Mouse (Mus musculus) neural tube, embryonic 14.5 days (tissue): Measurements from ENCODE around the gene Vmn1r219. TPM values are rescaled to one million over a fixed set of nuclear protein-coding genes. Genes with fewer than 3 reads are reported as not detected.
"Not testable (repeated sequence)": the region's sequence is repeated elsewhere in the genome, so short reads cannot be mapped to it uniquely, and the experiment has no call there.

Experiments used
- ATAC-seq: fragments of 200-750 bp; cut with Nextera tagmentation; 2 replicates; pipeline ENCODE4 v1.8.0; 2017; ENCODE audit warnings: low read depth, mild to moderate bottlenecking, moderate TSS enrichment, moderate library complexity
- H3K27ac ChIP-seq: fragments of 300-500 bp; sonication (generic); 2 replicates; pipeline ENCODE4 v1.5.1; 2014; ENCODE audit warnings: low read depth, mild to moderate bottlenecking, control low read depth, low read length, moderate library complexity, mixed read lengths
- H3K27me3 ChIP-seq: fragments of 300-500 bp; sonication (generic); 2 replicates; pipeline ENCODE4 v1.6.1; 2014; ENCODE audit warnings: low read length; ENCODE audit not compliant: control insufficient read depth, insufficient read depth
- H3K36me3 ChIP-seq: fragments of 300-500 bp; sonication (generic); 2 replicates; pipeline ENCODE4 v1.6.1; 2014; ENCODE audit warnings: low read length, mixed read lengths; ENCODE audit not compliant: control insufficient read depth, insufficient read depth
- H3K4me1 ChIP-seq: fragments of 300-500 bp; sonication (generic); 2 replicates; pipeline ENCODE4 v1.6.1; 2014; ENCODE audit warnings: low read length; ENCODE audit not compliant: control insufficient read depth, insufficient read depth
- H3K4me2 ChIP-seq: fragments of 300-500 bp; sonication (generic); 2 replicates; pipeline ENCODE4 v1.6.1; 2014; ENCODE audit warnings: mild to moderate bottlenecking, low read depth, low read length, control low read depth
- H3K4me3 ChIP-seq: fragments of 300-500 bp; sonication (generic); 2 replicates; pipeline ENCODE4 v1.5.1; 2014; ENCODE audit warnings: low read depth, low read length, control low read depth, mixed read lengths
- H3K9ac ChIP-seq: fragments of 300-500 bp; sonication (generic); replicated peaks from 2 replicates; pipeline ENCODE4 v1.6.1; 2014; ENCODE audit warnings: low read depth, mild to moderate bottlenecking, control low read depth, low read length, mixed read lengths
- H3K9me3 ChIP-seq: fragments of 300-500 bp; sonication (generic); 2 replicates; pipeline ENCODE4 v1.6.1; 2016; ENCODE audit warnings: low read length; ENCODE audit not compliant: control insufficient read depth
- WGBS: fragments of 180-500 bp; shearing (Covaris S2); extraction: QIAGEN DNeasy Blood & Tissue Kit; methylation state at CpG from one replicate; pipeline ENCODE4 v1.1.7; 2014; 5-methylcytosine and 5-hydroxymethylcytosine counted together
- polyA plus RNA-seq: library from polyadenylated mRNA; unstranded; fragments of >200 nt; fragmentation: Nextera tagmentation; extraction: Ambion mirVana; gene quantifications from 2 replicates; pipeline ENCODE4 v1.2.1, GENCODE M21; 2014

The Vmn1r219 gene
- not detected in 2 replicates for polyA plus RNA-seq

DNA sequence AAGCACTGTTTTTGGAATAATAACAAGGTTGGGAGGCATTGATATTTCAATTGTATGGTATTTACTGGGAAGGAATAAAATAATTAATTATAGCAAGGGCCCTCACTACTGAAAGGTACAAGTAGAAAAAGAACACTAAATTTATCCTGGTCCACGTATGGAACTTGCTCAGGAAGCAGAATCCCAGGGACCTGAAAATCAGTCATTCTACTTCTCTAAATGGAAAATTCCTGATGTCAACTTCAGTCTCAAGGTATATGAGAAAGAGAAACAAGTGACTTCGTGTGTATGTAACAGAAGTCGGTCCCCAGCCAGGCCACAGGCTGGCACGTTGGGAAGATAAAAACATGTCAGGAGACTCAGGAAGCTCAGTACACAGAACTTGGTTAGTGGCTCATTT, at the start of gene Vmn1r219:
Gene Vmn1r219, plus strand, starts transcription at position 301 of the 400 bp plus-strand sequence.
- 89% methylated on average over 4 of the region's 4 CpGs for WGBS
- no peaks in the 10 kb centered on the region for H3K27me3 ChIP-seq
- no peak for ATAC-seq

DNA sequence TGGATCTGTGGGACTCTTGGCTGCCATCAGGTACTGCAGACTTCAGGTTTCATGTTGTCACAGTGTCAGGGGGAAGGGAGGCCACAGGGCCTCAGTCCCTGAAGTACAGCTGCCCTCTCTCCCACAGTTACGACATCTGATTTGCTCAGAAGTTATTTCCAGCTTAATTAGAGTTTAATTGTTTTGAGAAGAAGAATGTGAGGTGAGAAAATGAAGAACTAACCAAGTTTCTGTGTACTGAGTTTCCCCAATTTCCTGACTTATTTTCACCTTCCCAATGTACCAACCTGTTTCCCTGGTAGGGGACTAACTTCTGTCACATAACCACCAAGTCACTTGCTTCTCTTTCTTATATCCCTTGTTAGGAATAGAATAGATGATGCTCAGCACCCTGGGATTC, 41.0 kb upstream of the Vmn1r219 start, which contains the start of gene Vmn1r217:
Gene Vmn1r217, minus strand, starts transcription at position 101 of the 400 bp plus-strand sequence.
- H3K27me3 ChIP-seq, H3K9me3 ChIP-seq, H3K4me2 ChIP-seq, H3K27ac ChIP-seq, H3K36me3 ChIP-seq, H3K9ac ChIP-seq, H3K4me3 ChIP-seq, ATAC-seq, H3K4me1 ChIP-seq: not testable (repeated sequence)
- 83% methylated on average over 1 of the region's 1 CpGs for WGBS

More for the DNA sequence above, at the start of gene Vmn1r219:
- H3K36me3 ChIP-seq, result no peaks in the 10 kb centered on the region
- no peaks in the 10 kb centered on the region for H3K4me1 ChIP-seq
- no peak within 1 kb of the TSS for H3K27ac ChIP-seq
- no peak within 1 kb of the TSS for H3K4me3 ChIP-seq
- H3K9ac ChIP-seq, result no peak within 1 kb of the TSS
- no peak within 1 kb of the TSS for H3K4me2 ChIP-seq
- no peaks in the 10 kb centered on the region for H3K9me3 ChIP-seq

DNA sequence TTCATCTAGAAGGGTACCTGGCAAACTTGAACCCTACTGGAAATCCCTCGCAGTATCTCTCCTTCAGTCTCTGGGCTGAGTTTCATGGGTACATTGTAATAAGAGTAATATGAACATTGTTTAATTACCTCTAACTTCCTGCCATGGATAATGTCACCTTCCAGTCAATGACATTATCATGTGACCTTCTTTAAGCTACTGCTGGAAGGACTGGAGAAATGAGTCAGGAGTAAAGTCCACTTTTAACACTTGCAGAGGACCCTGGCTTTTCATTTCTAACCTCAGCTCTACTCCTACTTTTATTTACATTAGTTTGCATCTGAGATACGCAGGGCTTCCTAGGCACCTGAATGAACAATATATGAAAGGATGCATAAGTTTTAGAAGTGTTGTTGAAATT, 38.5 kb upstream of the Vmn1r219 start:
- no peaks in the 10 kb centered on the region for H3K4me1 ChIP-seq
- no peak overlapping the region for H3K4me3 ChIP-seq
- 91% methylated on average over 2 of the region's 2 CpGs for WGBS
- H3K9me3 ChIP-seq, result no peaks in the 10 kb centered on the region
- no peak overlapping the region for H3K27ac ChIP-seq
- no peaks in the 10 kb centered on the region for H3K27me3 ChIP-seq
- no peak overlapping the region for H3K9ac ChIP-seq
- H3K4me2 ChIP-seq, result no peak overlapping the region
- no peaks in the 10 kb centered on the region for H3K36me3 ChIP-seq
- no peak for ATAC-seq

DNA sequence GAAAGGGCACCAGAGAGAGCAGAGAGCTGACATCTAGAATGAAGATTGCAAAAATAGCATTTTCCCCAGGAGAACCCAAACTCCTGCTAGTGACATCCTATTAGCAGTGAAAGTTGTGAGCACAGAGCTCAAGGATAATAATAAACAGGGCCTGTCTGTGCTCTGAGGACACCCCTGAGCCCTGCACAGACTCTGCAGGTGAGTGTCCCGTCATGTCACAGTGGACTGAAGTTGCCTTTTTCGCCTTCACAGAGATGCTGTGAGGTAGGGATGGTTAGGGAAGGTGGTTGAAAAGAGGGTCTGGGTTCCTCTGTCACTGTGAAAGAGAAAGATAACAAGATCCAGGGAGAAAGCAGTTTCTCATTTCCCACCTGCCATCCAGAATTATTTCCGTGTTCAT, 26.0 kb upstream of the Vmn1r219 start, which contains the start of gene Vmn1r218:
Gene Vmn1r218, plus strand, starts transcription at position 57 of the 400 bp plus-strand sequence.
- no peak within 1 kb of the TSS for H3K4me3 ChIP-seq
- no peaks in the 10 kb centered on the region for H3K4me1 ChIP-seq
- H3K27ac ChIP-seq, result no peak within 1 kb of the TSS
- no peak within 1 kb of the TSS for H3K9ac ChIP-seq
- H3K9me3 ChIP-seq, result no peaks in the 10 kb centered on the region
- 77% methylated on average over 3 of the region's 3 CpGs for WGBS
- H3K4me2 ChIP-seq, result no peak within 1 kb of the TSS
- no peak for ATAC-seq
- H3K36me3 ChIP-seq, result no peaks in the 10 kb centered on the region
- no peaks in the 10 kb centered on the region for H3K27me3 ChIP-seq

DNA sequence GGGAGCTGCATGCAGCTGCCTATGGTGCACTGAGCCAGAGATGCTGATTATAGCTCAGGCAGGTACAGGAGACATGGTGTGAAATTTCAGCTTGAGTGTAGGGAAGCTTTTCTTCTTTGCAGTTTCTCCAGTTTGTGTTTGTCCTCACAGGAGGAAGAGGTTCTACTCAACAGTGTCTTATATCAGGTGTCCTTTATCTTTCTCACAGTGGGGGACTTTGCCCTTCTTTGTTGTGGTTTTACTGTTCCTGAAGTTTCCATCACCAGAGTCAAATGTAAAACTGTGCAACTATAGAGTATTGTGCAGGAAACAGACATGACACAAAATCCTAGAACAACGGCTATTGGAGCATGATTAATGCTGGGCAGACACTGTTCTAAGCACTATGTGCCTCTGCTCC, 25.6 kb upstream of the Vmn1r219 start:
- no peak overlapping the region for H3K4me2 ChIP-seq
- no peaks in the 10 kb centered on the region for H3K4me1 ChIP-seq
- no peak overlapping the region for H3K27ac ChIP-seq
- ATAC-seq, result no peak
- no peaks in the 10 kb centered on the region for H3K27me3 ChIP-seq
- no peaks in the 10 kb centered on the region for H3K9me3 ChIP-seq
- no peaks in the 10 kb centered on the region for H3K36me3 ChIP-seq
- H3K9ac ChIP-seq, result no peak overlapping the region
- H3K4me3 ChIP-seq, result no peak overlapping the region
- 66% methylated on average over 1 of the region's 1 CpGs for WGBS

DNA sequence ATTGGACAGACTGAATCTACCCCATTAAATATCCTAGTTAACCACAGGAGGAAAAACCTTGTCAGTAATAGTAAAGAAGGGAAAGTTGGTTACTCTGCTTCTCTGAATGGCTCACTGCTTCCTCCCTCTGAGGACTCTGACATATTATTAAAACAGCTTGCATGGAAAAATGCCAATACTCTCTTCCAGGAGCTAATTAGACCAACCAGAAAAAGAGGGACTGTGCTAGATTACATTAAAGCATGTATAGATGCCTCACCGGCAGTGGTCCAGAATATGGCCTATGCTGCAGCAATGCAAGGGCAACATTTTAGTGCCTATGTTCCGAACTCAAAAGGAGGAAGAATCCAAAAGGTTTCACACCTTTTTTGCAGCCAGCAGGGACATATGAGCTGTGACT, 20.2 kb upstream of the Vmn1r219 start:
- H3K4me3 ChIP-seq, result no peak overlapping the region
- ATAC-seq, result no peak
- 88% methylated on average over 2 of the region's 2 CpGs for WGBS
- no peaks in the 10 kb centered on the region for H3K4me1 ChIP-seq
- H3K9ac ChIP-seq, result no peak overlapping the region
- no peak overlapping the region for H3K27ac ChIP-seq
- no peak overlapping the region for H3K4me2 ChIP-seq
- H3K36me3 ChIP-seq, result no peaks in the 10 kb centered on the region
- H3K27me3 ChIP-seq, result no peaks in the 10 kb centered on the region
- H3K9me3 ChIP-seq, result no peaks in the 10 kb centered on the region

DNA sequence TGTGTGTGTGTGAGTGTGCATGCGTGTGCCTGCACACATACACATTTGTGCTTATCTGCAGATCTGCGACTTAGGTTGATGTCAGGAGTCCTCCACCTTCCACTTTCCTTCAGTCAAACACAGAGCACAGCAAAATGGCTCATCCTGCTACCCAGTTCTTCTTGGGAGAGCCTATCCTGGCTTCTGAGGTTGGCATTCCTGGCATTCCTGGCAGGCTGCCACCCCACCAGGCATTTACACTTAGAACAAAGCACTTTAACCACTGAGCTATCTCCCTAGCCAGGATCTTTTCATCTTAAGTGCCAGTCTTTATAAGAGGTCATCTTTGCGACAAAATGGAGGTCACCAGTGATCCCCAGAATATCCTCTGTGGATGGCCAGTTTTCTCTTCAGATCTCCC, 1.3 kb upstream of the Vmn1r219 start:
- Histone ChIP-seq H3K36me3 (no peaks in the 10 kb centered on the region), H3K4me3 (no peak overlapping the region), H3K4me1 (no peaks in the 10 kb centered on the region), H3K9me3 (no peaks in the 10 kb centered on the region), H3K9ac (no peak overlapping the region), H3K4me2 (no peak overlapping the region), H3K27ac (no peak overlapping the region), H3K27me3 (no peaks in the 10 kb centered on the region)
- 82% methylated on average over 3 of the region's 3 CpGs for WGBS
- ATAC-seq, result no peak

DNA sequence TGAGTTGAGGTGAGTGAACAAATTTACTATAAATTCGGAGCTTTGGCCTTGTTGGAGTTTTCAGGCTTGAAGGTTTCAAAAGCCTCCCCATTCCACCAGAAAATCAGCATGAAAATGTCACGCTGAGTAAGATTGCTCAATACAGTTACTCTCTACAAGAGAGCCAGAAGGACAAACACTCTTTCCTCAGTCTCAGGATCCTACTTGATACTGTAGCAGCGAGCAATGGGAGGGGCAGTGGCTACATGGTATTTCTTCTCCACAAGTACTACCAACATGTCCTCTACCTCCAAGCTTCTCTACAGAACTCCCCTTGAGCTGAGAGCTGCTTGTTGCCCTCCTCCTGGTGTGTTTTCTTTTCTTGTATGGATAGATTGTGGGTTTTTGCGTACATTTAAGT, 7.4 kb downstream of the Vmn1r219 start:
- not testable (repeated sequence) for H3K4me2 ChIP-seq, H3K4me3 ChIP-seq, H3K27me3 ChIP-seq, H3K27ac ChIP-seq, H3K9ac ChIP-seq, H3K4me1 ChIP-seq, H3K36me3 ChIP-seq, H3K9me3 ChIP-seq, ATAC-seq
- 92% methylated on average over 4 of the region's 4 CpGs for WGBS

DNA sequence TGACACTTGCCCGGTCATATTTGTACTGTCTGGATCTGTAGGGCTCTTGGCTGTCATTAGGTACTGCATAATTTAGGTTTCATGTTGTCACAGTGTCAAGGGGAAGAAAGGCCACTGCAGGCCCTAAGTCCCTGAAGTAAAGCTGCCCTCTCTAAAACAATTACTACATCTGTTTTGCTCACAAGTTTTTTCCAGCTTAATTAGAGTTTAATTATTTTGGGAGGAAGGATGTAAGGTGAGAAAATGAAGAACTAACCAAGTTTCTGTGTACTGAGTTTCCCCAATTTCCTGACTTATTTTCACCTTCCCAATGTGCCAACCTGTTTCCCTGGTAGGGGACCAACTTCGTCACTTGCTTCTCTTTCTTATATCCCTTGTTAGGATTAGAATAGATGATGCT, 28.8 kb downstream of the Vmn1r219 start, which contains the start of gene Vmn1r220:
Gene Vmn1r220, minus strand, starts transcription at position 101 of the 400 bp plus-strand sequence.
- 88% methylated on average over 2 of the region's 2 CpGs for whole genome bisulfite sequencing
- no peaks in the 10 kb centered on the region for H3K9me3 ChIP-seq
- no peaks in the 10 kb centered on the region for H3K27me3 ChIP-seq
- no peak within 1 kb of the TSS for H3K4me2 ChIP-seq
- no peak within 1 kb of the TSS for H3K27ac ChIP-seq
- H3K4me3 ChIP-seq, result no peak within 1 kb of the TSS
- H3K9ac ChIP-seq, result no peak within 1 kb of the TSS
- no peaks in the 10 kb centered on the region for H3K36me3 ChIP-seq
- no peaks in the 10 kb centered on the region for H3K4me1 ChIP-seq
- ATAC-seq, result no peak
